Mouse (Mus musculus): ENCODE results near the gene Upk2. TPM values are rescaled to one million over a fixed set of nuclear protein-coding genes. Genes with fewer than 3 reads are reported as not detected.
"Not testable (repeated sequence)": the region's sequence is repeated elsewhere in the genome, so short reads cannot be mapped to it uniquely, and the experiment has no call there.

Upk2 gene
- polyA plus RNA-seq, 1 experiment from 2014 or later, result not detected

DNA sequence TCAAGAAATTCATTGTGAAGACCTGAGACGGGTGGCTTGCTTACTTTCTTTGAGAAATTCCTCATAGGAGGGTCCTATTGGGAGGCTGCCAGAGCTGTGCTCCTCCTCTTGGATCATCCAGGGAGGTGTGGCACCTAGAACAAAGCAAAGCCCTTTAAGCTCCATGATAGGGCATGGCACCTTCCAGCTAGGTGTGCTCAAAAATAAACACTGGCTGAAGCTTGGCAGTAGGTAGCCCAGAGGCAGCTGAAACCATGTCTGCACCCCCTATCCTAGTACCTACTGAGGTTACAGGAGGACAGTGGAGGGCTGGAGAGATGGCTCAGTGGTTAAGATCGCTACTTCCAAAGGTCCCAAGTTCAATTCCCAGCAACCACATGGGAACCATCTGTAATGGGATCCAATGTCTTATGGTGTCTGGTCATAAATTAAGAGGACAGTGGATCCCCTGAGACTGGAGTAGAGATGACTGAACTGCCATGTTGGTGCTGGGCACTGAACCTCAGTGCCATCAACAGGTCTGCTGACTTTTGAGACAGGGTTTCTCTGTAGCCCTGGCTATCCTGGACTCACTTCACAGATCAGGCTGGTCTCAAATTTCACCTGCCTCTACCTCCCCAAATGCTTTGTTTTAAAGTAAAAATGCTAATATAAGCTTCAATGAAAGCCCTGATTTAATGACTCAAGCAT, 44.0 kb downstream of the Upk2 start:
- ATAC-seq (ENCODE audit: insufficient number of reproducible peaks, insufficient read depth, low FRiP score, low read depth), result no peak
- Histone ChIP-seq H3K36me3 (ENCODE audit: control insufficient read depth, insufficient read depth, low read length) (peaks cover 68% of the 10 kb centered on the region), H3K4me3 (ENCODE audit: control insufficient read depth in 1 of 2, insufficient read depth in 1 of 2, low read depth in 1 of 2, low read length in 2 of 2) (no peak overlapping the region), H3K9ac (ENCODE audit: low read length) (no peak overlapping the region), H3K4me2 (ENCODE audit: low read length) (no peak overlapping the region), H3K4me1 (ENCODE audit: control insufficient read depth in 2 of 2, insufficient read depth in 2 of 2, low read length in 2 of 2) (0 out of 4 replicates have a peak, but pooled peaks cover 0 to 4% of the 10 kb centered on the region in 2 experiments), H3K27me3 (ENCODE audit: control insufficient read depth, insufficient read depth, low read length) (no peaks in the 10 kb centered on the region), H3K27ac (replicated peaks in 1 of 2; ENCODE audit: control insufficient read depth in 1 of 2, insufficient read depth in 1 of 2, low read depth in 2 of 2, low read length in 2 of 2) (no peak overlapping the region), H3K9me3 (ENCODE audit: control insufficient read depth, low read length) (no peaks in the 10 kb centered on the region)
- WGBS, result 88% methylated on average over 2 of the region's 2 CpGs

DNA sequence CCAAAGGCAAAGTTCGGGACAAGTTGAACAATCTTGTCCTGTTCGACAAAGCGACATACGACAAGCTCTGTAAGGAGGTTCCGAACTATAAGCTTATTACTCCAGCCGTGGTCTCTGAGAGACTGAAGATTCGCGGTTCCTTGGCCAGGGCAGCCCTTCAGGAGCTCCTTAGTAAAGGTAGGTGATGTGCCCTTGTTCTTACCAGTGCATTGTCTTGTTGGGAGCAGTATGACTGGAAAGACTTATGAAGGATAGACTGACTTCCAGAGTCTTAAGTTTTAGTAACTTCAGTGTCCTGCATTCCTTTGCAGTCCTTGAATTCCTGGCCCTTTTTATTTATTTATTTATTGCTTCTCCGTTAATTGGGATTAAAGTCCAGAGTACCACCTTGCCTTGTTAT, 46.1 kb downstream of the Upk2 start:
- not testable (repeated sequence) for ATAC-seq (ENCODE audit: insufficient number of reproducible peaks, insufficient read depth, low FRiP score, low read depth); H3K9me3 ChIP-seq (ENCODE audit: control insufficient read depth, low read length); H3K4me1 ChIP-seq (ENCODE audit: control insufficient read depth in 2 of 2, insufficient read depth in 2 of 2, low read length in 2 of 2); H3K27ac ChIP-seq (replicated peaks in 1 of 2; ENCODE audit: control insufficient read depth in 1 of 2, insufficient read depth in 1 of 2, low read depth in 2 of 2, low read length in 2 of 2); H3K27me3 ChIP-seq (ENCODE audit: control insufficient read depth, insufficient read depth, low read length)
- H3K36me3 ChIP-seq (ENCODE audit: control insufficient read depth, insufficient read depth, low read length), result peaks cover 72% of the 10 kb centered on the region
- H3K9ac ChIP-seq (ENCODE audit: low read length), result peak overlapping the region; percentile 91
- H3K4me2 ChIP-seq (ENCODE audit: low read length), result peak overlapping the region; percentile 76
- peak overlapping the region; percentile 85 to 87; a peak in 3 of 4 replicates for H3K4me3 ChIP-seq (ENCODE audit: control insufficient read depth in 1 of 2, insufficient read depth in 1 of 2, low read depth in 1 of 2, low read length in 2 of 2)
- 81% methylated on average over 9 of the region's 9 CpGs for WGBS

DNA sequence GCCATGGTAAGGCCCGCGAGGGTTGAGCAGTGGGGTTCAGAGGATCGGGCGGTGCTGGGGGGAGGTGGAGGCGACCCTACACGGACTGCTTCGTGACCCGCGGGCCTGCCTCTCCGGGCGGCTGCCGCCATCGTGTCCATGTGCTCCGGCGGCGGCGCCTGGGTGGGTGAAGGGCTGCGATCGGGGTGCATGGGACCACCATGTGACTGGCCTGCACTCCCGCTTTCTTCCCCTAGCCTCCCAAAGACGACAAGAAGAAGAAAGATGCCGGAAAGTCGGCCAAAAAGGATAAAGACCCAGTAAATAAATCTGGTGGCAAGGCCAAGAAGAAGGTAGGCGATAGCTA, 47.1 kb downstream of the Upk2 start:
- H3K4me2 ChIP-seq (ENCODE audit: low read length), result peak overlapping the region; percentile 76
- no peak for ATAC-seq (ENCODE audit: insufficient number of reproducible peaks, insufficient read depth, low FRiP score, low read depth)
- 0 out of 4 replicates have a peak, but pooled peaks cover 0 to 4% of the 10 kb centered on the region in 2 experiments for H3K4me1 ChIP-seq (ENCODE audit: control insufficient read depth in 2 of 2, insufficient read depth in 2 of 2, low read length in 2 of 2)
- no peaks in the 10 kb centered on the region for H3K27me3 ChIP-seq (ENCODE audit: control insufficient read depth, insufficient read depth, low read length)
- H3K9me3 ChIP-seq (ENCODE audit: control insufficient read depth, low read length), result no peaks in the 10 kb centered on the region
- H3K27ac ChIP-seq (replicated peaks in 1 of 2; ENCODE audit: control insufficient read depth in 1 of 2, insufficient read depth in 1 of 2, low read depth in 2 of 2, low read length in 2 of 2), result peak overlapping the region; percentile 94 to 97
- H3K36me3 ChIP-seq (ENCODE audit: control insufficient read depth, insufficient read depth, low read length), result peaks cover 72% of the 10 kb centered on the region
- WGBS, result under 1% methylated on average over 24 of the region's 24 CpGs
- peak overlapping the region; percentile 91 for H3K9ac ChIP-seq (ENCODE audit: low read length)
- peak overlapping the region; percentile 85 to 87 for H3K4me3 ChIP-seq (ENCODE audit: control insufficient read depth in 1 of 2, insufficient read depth in 1 of 2, low read depth in 1 of 2, low read length in 2 of 2)

DNA sequence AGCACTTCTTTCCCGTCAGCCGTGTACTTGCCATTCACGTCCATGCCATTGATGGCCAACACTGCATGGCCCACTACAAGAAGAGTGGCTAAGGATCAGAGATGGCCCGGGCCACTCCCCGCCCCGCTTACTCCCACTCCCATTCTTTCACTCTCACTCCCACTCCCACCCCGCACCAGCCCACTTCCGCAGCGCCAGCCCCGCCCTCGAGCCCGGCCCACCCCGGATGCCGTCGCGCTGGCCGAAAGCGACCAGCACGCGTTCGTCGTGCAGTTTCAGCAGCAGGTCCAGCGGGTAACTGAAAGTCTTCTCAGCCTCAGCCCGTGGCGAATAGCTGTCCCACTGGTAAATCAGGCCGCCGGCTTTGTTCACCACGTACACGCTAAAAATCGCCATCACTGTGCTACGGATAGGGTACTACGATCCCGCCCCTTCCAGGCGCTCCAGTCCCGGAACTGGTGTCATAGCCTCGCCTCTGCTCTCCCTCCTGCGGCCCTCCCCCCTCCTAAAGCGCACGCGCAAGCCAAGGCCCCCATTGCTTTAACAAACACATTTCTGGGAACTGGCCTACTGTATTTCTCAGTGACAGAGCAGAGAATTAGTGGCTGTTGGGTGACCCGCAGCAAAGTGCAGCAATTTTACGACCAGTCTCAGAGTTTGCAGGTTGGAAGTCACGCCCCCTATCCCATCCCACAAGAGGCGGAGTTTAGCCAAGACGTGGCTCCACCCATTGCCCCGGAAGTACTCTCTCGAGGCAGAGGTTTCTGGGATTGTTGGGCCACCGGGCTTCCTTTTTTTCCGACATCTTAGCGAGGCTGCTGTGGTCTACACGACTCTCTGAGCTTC, 47.6 kb downstream of the Upk2 start, which contains the start of the genes Rps25 and Trappc4:
Gene Rps25 (plus strand): TSS at position 234 of the 846 bp plus-strand sequence.
Gene Trappc4 (minus strand): TSS at position 695 of the 846 bp plus-strand sequence.
- H3K4me3 ChIP-seq (ENCODE audit: control insufficient read depth in 1 of 2, insufficient read depth in 1 of 2, low read depth in 1 of 2, low read length in 2 of 2), result peak within 1 kb of the TSS; percentile 85 to 87
- 0 out of 4 replicates have a peak, but pooled peaks cover 0 to 4% of the 10 kb centered on the region in 2 experiments for H3K4me1 ChIP-seq (ENCODE audit: control insufficient read depth in 2 of 2, insufficient read depth in 2 of 2, low read length in 2 of 2)
- H3K9me3 ChIP-seq (ENCODE audit: control insufficient read depth, low read length), result no peaks in the 10 kb centered on the region
- peak within 1 kb of the TSS; percentile 94 to 97 for H3K27ac ChIP-seq (replicated peaks in 1 of 2; ENCODE audit: control insufficient read depth in 1 of 2, insufficient read depth in 1 of 2, low read depth in 2 of 2, low read length in 2 of 2)
- no peaks in the 10 kb centered on the region for H3K27me3 ChIP-seq (ENCODE audit: control insufficient read depth, insufficient read depth, low read length)
- H3K36me3 ChIP-seq (ENCODE audit: control insufficient read depth, insufficient read depth, low read length), result peaks cover 72% of the 10 kb centered on the region
- H3K4me2 ChIP-seq (ENCODE audit: low read length), result peak within 1 kb of the TSS; percentile 86
- ATAC-seq (ENCODE audit: insufficient number of reproducible peaks, insufficient read depth, low FRiP score, low read depth), result peak; percentile 93
- under 1% methylated on average over 51 of the region's 51 CpGs for WGBS
- H3K9ac ChIP-seq (ENCODE audit: low read length), result peak within 1 kb of the TSS; percentile 91

DNA sequence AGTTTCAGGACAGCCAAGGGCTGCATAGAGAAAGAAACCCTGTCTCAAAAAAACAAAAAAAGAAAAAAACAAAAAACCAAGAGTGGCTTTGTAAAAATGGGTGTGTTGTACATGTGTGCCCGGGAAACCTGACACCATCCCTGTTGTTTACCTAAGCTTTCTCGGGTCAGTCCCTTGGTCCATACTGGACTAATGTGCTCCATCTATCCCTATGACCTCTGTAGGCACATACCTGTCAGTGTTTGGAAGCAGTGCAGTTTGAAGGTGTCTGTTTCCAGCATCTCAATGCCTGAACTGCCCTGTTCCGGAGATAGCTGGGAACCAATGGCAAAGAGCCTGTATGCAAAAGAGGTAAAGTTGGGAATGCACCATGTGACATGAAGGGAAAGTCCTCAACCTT, 49.8 kb downstream of the Upk2 start:
- H3K27me3 ChIP-seq (ENCODE audit: control insufficient read depth, insufficient read depth, low read length), result no peaks in the 10 kb centered on the region

More for the DNA sequence above, 49.8 kb downstream of the Upk2 start:
- no peak overlapping the region for H3K4me3 ChIP-seq (ENCODE audit: control insufficient read depth in 1 of 2, insufficient read depth in 1 of 2, low read depth in 1 of 2, low read length in 2 of 2)
- H3K4me2 ChIP-seq (ENCODE audit: low read length), result no peak overlapping the region
- H3K27ac ChIP-seq (replicated peaks in 1 of 2; ENCODE audit: control insufficient read depth in 1 of 2, insufficient read depth in 1 of 2, low read depth in 2 of 2, low read length in 2 of 2), result no peak overlapping the region
- peaks cover 9 to 16% of the 10 kb centered on the region in 2 experiments for H3K4me1 ChIP-seq (ENCODE audit: control insufficient read depth in 2 of 2, insufficient read depth in 2 of 2, low read length in 2 of 2)
- H3K9me3 ChIP-seq (ENCODE audit: control insufficient read depth, low read length), result no peaks in the 10 kb centered on the region
- ATAC-seq (ENCODE audit: insufficient number of reproducible peaks, insufficient read depth, low FRiP score, low read depth), result no peak
- WGBS, result 84% methylated on average over 3 of the region's 3 CpGs
- peaks cover 72% of the 10 kb centered on the region for H3K36me3 ChIP-seq (ENCODE audit: control insufficient read depth, insufficient read depth, low read length)
- no peak overlapping the region for H3K9ac ChIP-seq (ENCODE audit: low read length)

Other genes with a start within 250 kb of the Upk2 start
- gene Cbl, start 220.9 kb downstream of the Upk2 start, polyA plus RNA-seq (2014; fragmentation: Nextera tagmentation; extraction: Ambion mirVana), result 12.7 and 13.7 TPM in 2 replicates
- gene Ccdc153, start 214.3 kb downstream of the Upk2 start, polyA plus RNA-seq (2014; fragmentation: Nextera tagmentation; extraction: Ambion mirVana), result not detected in 2 replicates
- not detected in 2 replicates for gene Pdzd3, start 203.5 kb downstream of the Upk2 start, polyA plus RNA-seq (2014; fragmentation: Nextera tagmentation; extraction: Ambion mirVana)
- gene Nlrx1, start 186.4 kb downstream of the Upk2 start, polyA plus RNA-seq (2014; fragmentation: Nextera tagmentation; extraction: Ambion mirVana), result 7.0 and 7.3 TPM in 2 replicates
- gene Abcg4, start 166.4 kb downstream of the Upk2 start, polyA plus RNA-seq (2014; fragmentation: Nextera tagmentation; extraction: Ambion mirVana), result 1.3 and 2.7 TPM in 2 replicates
- gene Hinfp, start 149.3 kb downstream of the Upk2 start, polyA plus RNA-seq (2014; fragmentation: Nextera tagmentation; extraction: Ambion mirVana), result 10.5 and 12.1 TPM in 2 replicates
- gene C2cd2l, start 134.7 kb downstream of the Upk2 start, polyA plus RNA-seq (2014; fragmentation: Nextera tagmentation; extraction: Ambion mirVana), result 5.4 and 7.7 TPM in 2 replicates
- gene Dpagt1, start 129.0 kb downstream of the Upk2 start, polyA plus RNA-seq (2014; fragmentation: Nextera tagmentation; extraction: Ambion mirVana), result 34.7 and 37.8 TPM in 2 replicates
- 153 and 167 TPM in 2 replicates for gene H2afx, start 120.3 kb downstream of the Upk2 start, polyA plus RNA-seq (2014; fragmentation: Nextera tagmentation; extraction: Ambion mirVana)
- gene Hmbs, start 110.7 kb downstream of the Upk2 start, polyA plus RNA-seq (2014; fragmentation: Nextera tagmentation; extraction: Ambion mirVana), result 110 and 112 TPM in 2 replicates
- gene Vps11, start 93.3 kb downstream of the Upk2 start, polyA plus RNA-seq (2014; fragmentation: Nextera tagmentation; extraction: Ambion mirVana), result 17.8 and 21.4 TPM in 2 replicates
- gene Hyou1, start 75.5 kb downstream of the Upk2 start, polyA plus RNA-seq (2014; fragmentation: Nextera tagmentation; extraction: Ambion mirVana), result 12.7 and 12.9 TPM in 2 replicates
- 32.0 and 35.7 TPM in 2 replicates for gene Slc37a4, start 58.1 kb downstream of the Upk2 start, polyA plus RNA-seq (2014; fragmentation: Nextera tagmentation; extraction: Ambion mirVana)
- gene Rps25, start 47.8 kb downstream of the Upk2 start, polyA plus RNA-seq (2014; fragmentation: Nextera tagmentation; extraction: Ambion mirVana), result 1,406 and 1,617 TPM in 2 replicates
- 74.0 and 85.4 TPM in 2 replicates for gene Trappc4, start 47.4 kb downstream of the Upk2 start, polyA plus RNA-seq (2014; fragmentation: Nextera tagmentation; extraction: Ambion mirVana)
- gene Ccdc84, start 36.4 kb downstream of the Upk2 start, polyA plus RNA-seq (2014; fragmentation: Nextera tagmentation; extraction: Ambion mirVana), result 19.5 and 20.9 TPM in 2 replicates
- gene Foxr1, start 13.8 kb downstream of the Upk2 start, polyA plus RNA-seq (2014; fragmentation: Nextera tagmentation; extraction: Ambion mirVana), result not detected in 2 replicates
- gene Bcl9l, start 27.8 kb upstream of the Upk2 start, polyA plus RNA-seq (2014; fragmentation: Nextera tagmentation; extraction: Ambion mirVana), result 12.1 and 12.5 TPM in 2 replicates
- not detected in 2 replicates for gene Cxcr5, start 106.9 kb upstream of the Upk2 start, polyA plus RNA-seq (2014; fragmentation: Nextera tagmentation; extraction: Ambion mirVana)
- 12.9 and 14.9 TPM in 2 replicates for gene Ddx6, start 149.9 kb upstream of the Upk2 start, polyA plus RNA-seq (2014; fragmentation: Nextera tagmentation; extraction: Ambion mirVana)
- not detected in 2 replicates for gene Treh, start 218.3 kb upstream of the Upk2 start, polyA plus RNA-seq (2014; fragmentation: Nextera tagmentation; extraction: Ambion mirVana)